Comparison of ENCODE assay signal across 15 mouse cellular contexts in the genomic region with DNA sequence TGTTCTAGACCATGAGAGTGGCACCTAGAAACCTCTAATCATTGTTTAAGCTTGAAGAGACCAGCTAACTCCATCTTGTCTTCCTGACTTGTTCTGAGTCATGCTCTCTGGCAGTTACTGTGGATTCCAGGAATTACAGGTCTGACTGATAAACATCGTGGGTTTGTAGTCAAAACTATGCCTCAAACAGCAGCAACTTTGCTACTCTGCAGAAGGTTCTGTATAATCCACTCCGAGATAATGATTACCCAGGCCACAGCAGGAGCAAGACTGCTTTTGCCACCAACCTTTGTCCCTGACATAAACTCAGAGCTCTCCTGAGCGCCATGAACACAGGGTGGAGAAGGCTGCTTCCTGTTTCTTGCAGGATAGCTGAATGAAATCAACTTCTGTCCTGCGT. TPM values are rescaled to one million over a fixed set of nuclear protein-coding genes. Genes with fewer than 3 reads are reported as not detected.
A peak's percentile ranks its signal among the peaks of the same experiment; 100 is the strongest.
DNase-seq lines count a peak whose midpoint lies in the region; TF ChIP-seq lines count a peak whose summit lies in the region.
"Had no signal": no experiment of that assay in that cellular context is flagged by ENCODE, and none has a peak within 500 bp of the region (broad histone marks: within the 10 kb centered on the region; RNA-seq: fewer than 3 reads in every experiment).

No protein-coding gene starts in this region.

- TF ChIP-seq POLR2A in embryonic fibroblast, embryonic 13.5 days (IDR thresholded peaks at IDR 0.05; ENCODE audit: low read depth, low read length): no peak
- TF ChIP-seq POLR2A in small intestine, adult 2 months (IDR thresholded peaks at IDR 0.05; ENCODE audit: low read depth, low read length): no peak; the same call in 1 of the 2 replicates

- peaks cover 21% of the 10 kb centered on the region for H3K4me1 ChIP-seq in embryonic fibroblast, embryonic 13.5 days (ENCODE audit: control insufficient read depth, insufficient read depth, low read length)
- peaks cover 40% of the 10 kb centered on the region for H3K4me1 ChIP-seq in small intestine, adult 2 months (ENCODE audit: control insufficient read depth, insufficient read depth, insufficient read length, low read length)

- WGBS in small intestine, adult 2 months: 17% methylated on average over 4 of the region's 4 CpGs

- H3K36me3 ChIP-seq in small intestine, adult 2 months (ENCODE audit: control insufficient read depth, insufficient read depth, low read length): no peaks in the 10 kb centered on the region
- H3K36me3 ChIP-seq: limb, embryonic 12.5 days had no signal

- no peak overlapping the region for H3K4me3 ChIP-seq in embryonic fibroblast, embryonic 13.5 days (ENCODE audit: insufficient read depth, low read length)
- H3K4me3 ChIP-seq in small intestine, adult 2 months (ENCODE audit: low read depth, low read length): no peak overlapping the region
- H3K4me3 ChIP-seq: limb, embryonic 12.5 days had no signal

- peak overlapping the region; percentile 77 for H3K27ac ChIP-seq in embryonic fibroblast, embryonic 13.5 days (ENCODE audit: insufficient read depth, low read length)
- peak overlapping the region; percentile 91 for H3K27ac ChIP-seq in small intestine, adult 2 months (ENCODE audit: insufficient read depth, low read depth, low read length)
- H3K27ac ChIP-seq: limb, embryonic 12.5 days; macrophage had no signal

- peak; percentile 9 for DNase-seq in MEL-GATA-1-ER (ENCODE audit: extremely low read depth, low read depth)
- DNase-seq in kidney, adult 9 months: peak; percentile 90
- DNase-seq in embryo, embryonic 9.5 days (ENCODE audit: extremely low spot score): no peak
- no peak for DNase-seq in urinary bladder, postnatal 10 days (ENCODE audit: low spot score)
- DNase-seq in thymus, postnatal 14 days: no peak
- DNase-seq: adrenal gland, adult 8-10 months; cerebellum, adult 9-10 months; gastrocnemius, postnatal 25 days; heart, postnatal 36 days; lung, adult 18-20 months; midbrain, embryonic 14.5 days had no signal

- no peak for TF ChIP-seq CTCF in embryonic fibroblast, embryonic 13.5 days (IDR thresholded peaks at IDR 0.05; ENCODE audit: borderline replicate concordance, insufficient read depth, low read length)
- TF ChIP-seq CTCF in small intestine, adult 2 months (IDR thresholded peaks at IDR 0.05; ENCODE audit: extremely low read depth, insufficient read length, insufficient replicate concordance, low read depth, low read length): no peak

- no peaks in the 10 kb centered on the region for H3K27me3 ChIP-seq in small intestine, adult 2 months (ENCODE audit: control insufficient read depth, insufficient read depth, low read length)

RNA-seq across cellular contexts. Expression of gene Pef1, which starts 2.2 kb away (rescaled TPM):
- polyA plus RNA-seq in embryonic fibroblast, embryonic 13.5 days (2011; ENCODE audit: insufficient read length, low read depth, missing spikeins): 38.1 and 42.3 TPM in 2 replicates
- 71.6 and 171 TPM in 2 replicates for polyA plus RNA-seq in small intestine, adult 2 months (2012; rRNA removed)

RNA-seq across cellular contexts. Expression of gene Hcrtr1, which starts 34.6 kb away (rescaled TPM):
- polyA plus RNA-seq in embryonic fibroblast, embryonic 13.5 days (2011; ENCODE audit: insufficient read length, low read depth, missing spikeins): not detected in 2 replicates
- 3.3 and 3.8 TPM in 2 replicates for polyA plus RNA-seq in small intestine, adult 2 months (2012; rRNA removed)
- polyA plus RNA-seq: limb, embryonic 12.5 days; macrophage had no signal

RNA-seq across cellular contexts. Expression of gene Col16a1, which starts 56.9 kb away (rescaled TPM):
- 133 and 156 TPM in 2 replicates for polyA plus RNA-seq in embryonic fibroblast, embryonic 13.5 days (2011; ENCODE audit: insufficient read length, low read depth, missing spikeins)
- polyA plus RNA-seq in small intestine, adult 2 months (2012; rRNA removed): 6.9 and 8.2 TPM in 2 replicates
- polyA plus RNA-seq: macrophage had no signal

Comparison
In these comparisons a context has a peak if more than half of its experiments do, and no peak if none do; other contexts are left out.
1. DNase-seq: peak in MEL-GATA-1-ER (single experiment) and kidney, adult 9 months (single experiment); none in embryo, embryonic 9.5 days (single experiment), urinary bladder, postnatal 10 days (single experiment) and thymus, postnatal 14 days (single experiment).
2. RNA of gene Col16a1, which starts 56.9 kb away (polyA plus RNA-seq): 133 to 156 TPM in embryonic fibroblast, embryonic 13.5 days; 6.9 to 8.2 TPM in small intestine, adult 2 months; every median in the first group is over 10 times any median in the second.